Mouse (Mus musculus) midbrain, embryonic 13.5 days (tissue): ENCODE measurements at regions not wholly inside any gene's neighbourhood (a gene's known extent, or its start where the extent isn't known, plus 50 kb on each side); places are given as distances from the start of the nearest gene placed in this dataset.
"Not testable (repeated sequence)": the region's sequence is repeated elsewhere in the genome, so short reads cannot be mapped to it uniquely, and the experiment has no call there.

Experiments
- ATAC-seq: fragments of 200-750 bp; cut with Nextera tagmentation; 2 replicates; pipeline ENCODE4 v1.8.0; 2017; ENCODE audit warnings: mild to moderate bottlenecking, moderate TSS enrichment, moderate library complexity
- H3K27ac ChIP-seq: fragments of 300-500 bp; sonication (generic); 2 replicates; pipeline ENCODE4 v1.5.1; 2015; ENCODE audit warnings: inconsistent platforms, mild to moderate bottlenecking, moderate library complexity
- H3K27me3 ChIP-seq: fragments of 300-500 bp; sonication (generic); 2 replicates; pipeline ENCODE4 v1.6.1; 2015; ENCODE audit warnings: mild to moderate bottlenecking, inconsistent platforms
- H3K36me3 ChIP-seq: fragments of 300-500 bp; sonication (generic); 2 replicates; pipeline ENCODE4 v1.6.1; 2015; ENCODE audit warnings: mild to moderate bottlenecking, inconsistent platforms
- H3K4me1 ChIP-seq: fragments of 300-500 bp; sonication (generic); replicated peaks from 2 replicates; pipeline ENCODE4 v1.6.1; 2015; ENCODE audit warnings: inconsistent platforms
- H3K4me2 ChIP-seq: fragments of 300-500 bp; sonication (generic); replicated peaks from 2 replicates; pipeline ENCODE4 v1.6.1; 2015; ENCODE audit warnings: moderate library complexity, mild to moderate bottlenecking, inconsistent platforms
- H3K4me3 ChIP-seq: fragments of 300-500 bp; sonication (generic); replicated peaks from 2 replicates; pipeline ENCODE4 v1.5.1; 2015; ENCODE audit warnings: mild to moderate bottlenecking, inconsistent platforms
- H3K9ac ChIP-seq: fragments of 300-500 bp; sonication (generic); replicated peaks from 2 replicates; pipeline ENCODE4 v1.6.1; 2015; ENCODE audit warnings: mild to moderate bottlenecking, inconsistent platforms
- H3K9me3 ChIP-seq: fragments of 300-500 bp; sonication (generic); 2 replicates; pipeline ENCODE4 v1.6.1; 2016; ENCODE audit warnings: mild to moderate bottlenecking, inconsistent platforms
- whole genome bisulfite sequencing: fragments of 180-500 bp; shearing (Covaris S2); methylation state at CpG from one replicate; pipeline ENCODE4 v1.1.7; 2015; 5-methylcytosine and 5-hydroxymethylcytosine counted together

- Histone ChIP-seq H3K36me3 (no peaks in the 10 kb centered on the region), H3K4me3 (no peak overlapping the region), H3K4me1 (no peaks in the 10 kb centered on the region), H3K9me3 (no peaks in the 10 kb centered on the region), H3K27ac (no peak overlapping the region), H3K4me2 (no peak overlapping the region), H3K9ac (no peak overlapping the region), H3K27me3 (no peaks in the 10 kb centered on the region)
- ATAC-seq, result no peak
- WGBS, result 74% methylated on average over 4 of the region's 4 CpGs
These were observed 1406.2 kb upstream of the 1700008P02Rik start for GRCm38 (mm10) chr3:8026325-8027017.

- no peak for ATAC-seq
- no peaks in the 10 kb centered on the region for H3K36me3 ChIP-seq
These were observed 1402.4 kb upstream of the 1700008P02Rik start for GRCm38 (mm10) chr3:8022654-8023053.

GRCm38 (mm10) chr3:8017489-8017888, 1397.2 kb upstream of the 1700008P02Rik start:
- Histone ChIP-seq H3K4me2 (no peak overlapping the region), H3K4me1 (peaks cover 8% of the 10 kb centered on the region), H3K9ac (no peak overlapping the region), H3K36me3 (no peaks in the 10 kb centered on the region), H3K27me3 (no peaks in the 10 kb centered on the region), H3K4me3 (no peak overlapping the region), H3K9me3 (peaks cover 8% of the 10 kb centered on the region; the same call in 1 of the 2 replicates), H3K27ac (peak overlapping the region; percentile 44; the same call in 1 of the 2 replicates)
- no peak for ATAC-seq
- 79% methylated on average over 3 of the region's 3 CpGs for WGBS

More at GRCm38 (mm10) chr3:8022654-8023053, 1402.4 kb upstream of the 1700008P02Rik start:
- H3K27me3 ChIP-seq, result no peaks in the 10 kb centered on the region
- H3K4me2 ChIP-seq, result no peak overlapping the region
- peaks cover 8% of the 10 kb centered on the region; the same call in 1 of the 2 replicates for H3K9me3 ChIP-seq
- 0 out of 2 replicates have a peak, but pooled peaks cover under 1% of the 10 kb centered on the region for H3K4me1 ChIP-seq
- H3K27ac ChIP-seq, result no peak overlapping the region
- no peak overlapping the region for H3K9ac ChIP-seq
- H3K4me3 ChIP-seq, result no peak overlapping the region
- WGBS, result 91% methylated on average over 10 of the region's 10 CpGs

GRCm38 (mm10) chr3:8016945-8017344, 1396.7 kb upstream of the 1700008P02Rik start:
- Histone ChIP-seq H3K27me3 (no peaks in the 10 kb centered on the region), H3K27ac (peak overlapping the region; percentile 59), H3K4me3 (no peak overlapping the region), H3K36me3 (no peaks in the 10 kb centered on the region), H3K4me2 (no peak overlapping the region), H3K4me1 (peaks cover 8% of the 10 kb centered on the region), H3K9ac (no peak overlapping the region), H3K9me3 (peaks cover 8% of the 10 kb centered on the region; the same call in 1 of the 2 replicates)
- peak; percentile 94 for ATAC-seq

- Histone ChIP-seq H3K4me1 (no peaks in the 10 kb centered on the region), H3K9ac (no peak overlapping the region), H3K27me3 (no peaks in the 10 kb centered on the region), H3K4me2 (no peak overlapping the region), H3K36me3 (no peaks in the 10 kb centered on the region), H3K27ac (no peak overlapping the region), H3K4me3 (no peak overlapping the region), H3K9me3 (no peaks in the 10 kb centered on the region)
- 90% methylated on average over 4 of the region's 4 CpGs for WGBS
- ATAC-seq, result no peak
These were observed 1389.7 kb upstream of the 1700008P02Rik start for GRCm38 (mm10) chr3:8009966-8010365.

- no peaks in the 10 kb centered on the region for H3K4me1 ChIP-seq
- H3K4me2 ChIP-seq, result no peak overlapping the region
- no peak overlapping the region for H3K9ac ChIP-seq
- no peak overlapping the region for H3K4me3 ChIP-seq
- H3K27me3 ChIP-seq, result no peaks in the 10 kb centered on the region
- no peaks in the 10 kb centered on the region for H3K36me3 ChIP-seq
- H3K9me3 ChIP-seq, result no peaks in the 10 kb centered on the region
- H3K27ac ChIP-seq, result no peak overlapping the region
- WGBS, result 84% methylated on average over 10 of the region's 10 CpGs
- no peak for ATAC-seq
These were observed 1386.6 kb upstream of the 1700008P02Rik start for GRCm38 (mm10) chr3:8006708-8007395.

GRCm38 (mm10) chr3:8006273-8006672, 1386.0 kb upstream of the 1700008P02Rik start:
- WGBS, result 78% methylated on average over 5 of the region's 5 CpGs
- Histone ChIP-seq H3K9me3 (no peaks in the 10 kb centered on the region), H3K9ac (no peak overlapping the region), H3K4me2 (no peak overlapping the region), H3K27ac (no peak overlapping the region), H3K36me3 (no peaks in the 10 kb centered on the region), H3K4me1 (no peaks in the 10 kb centered on the region), H3K4me3 (no peak overlapping the region), H3K27me3 (no peaks in the 10 kb centered on the region)
- no peak for ATAC-seq

- 77% methylated on average over 2 of the region's 2 CpGs for WGBS
- ATAC-seq, H3K4me2 ChIP-seq, H3K9me3 ChIP-seq, H3K4me3 ChIP-seq, H3K36me3 ChIP-seq, H3K9ac ChIP-seq, H3K4me1 ChIP-seq, H3K27ac ChIP-seq, H3K27me3 ChIP-seq: not testable (repeated sequence)
These were observed 1385.4 kb upstream of the 1700008P02Rik start for GRCm38 (mm10) chr3:8005684-8006083.

- H3K27me3 ChIP-seq, result no peaks in the 10 kb centered on the region
- no peak overlapping the region for H3K4me3 ChIP-seq
- H3K9ac ChIP-seq, result no peak overlapping the region
- no peak for ATAC-seq
- no peaks in the 10 kb centered on the region for H3K36me3 ChIP-seq
- WGBS, result 94% methylated on average over 1 of the region's 1 CpGs
- no peak overlapping the region for H3K4me2 ChIP-seq
- H3K27ac ChIP-seq, result no peak overlapping the region
- H3K4me1 ChIP-seq, result no peaks in the 10 kb centered on the region
- no peaks in the 10 kb centered on the region for H3K9me3 ChIP-seq
These were observed 1384.0 kb upstream of the 1700008P02Rik start for GRCm38 (mm10) chr3:8004271-8004670.

- no peaks in the 10 kb centered on the region for H3K36me3 ChIP-seq
- 89% methylated on average over 4 of the region's 4 CpGs for WGBS
- H3K9ac ChIP-seq, result no peak overlapping the region
- no peak overlapping the region for H3K27ac ChIP-seq
- no peak overlapping the region for H3K4me2 ChIP-seq
- H3K9me3 ChIP-seq, result no peaks in the 10 kb centered on the region
- no peaks in the 10 kb centered on the region for H3K27me3 ChIP-seq
- ATAC-seq, result no peak
- H3K4me1 ChIP-seq, result no peaks in the 10 kb centered on the region
- no peak overlapping the region for H3K4me3 ChIP-seq
These were observed 1380.8 kb upstream of the 1700008P02Rik start for GRCm38 (mm10) chr3:8001027-8001426.

- WGBS, result 94% methylated on average over 2 of the region's 2 CpGs
- ATAC-seq, result no peak
These were observed 1372.1 kb upstream of the 1700008P02Rik start for GRCm38 (mm10) chr3:7992322-7992721.

GRCm38 (mm10) chr3:7973287-7973686, 1353.0 kb upstream of the 1700008P02Rik start:
- no peaks in the 10 kb centered on the region for H3K36me3 ChIP-seq
- H3K4me2 ChIP-seq, result no peak overlapping the region
- H3K9me3 ChIP-seq, result no peaks in the 10 kb centered on the region
- H3K27ac ChIP-seq, result no peak overlapping the region
- no peaks in the 10 kb centered on the region for H3K4me1 ChIP-seq
- ATAC-seq, result no peak
- no peak overlapping the region for H3K4me3 ChIP-seq
- no peak overlapping the region for H3K9ac ChIP-seq
- WGBS, result 69% methylated on average over 3 of the region's 3 CpGs
- H3K27me3 ChIP-seq, result no peaks in the 10 kb centered on the region

More at GRCm38 (mm10) chr3:7992322-7992721, 1372.1 kb upstream of the 1700008P02Rik start:
- no peak overlapping the region for H3K4me2 ChIP-seq
- no peak overlapping the region for H3K4me3 ChIP-seq
- no peaks in the 10 kb centered on the region for H3K9me3 ChIP-seq
- no peak overlapping the region for H3K9ac ChIP-seq
- no peak overlapping the region for H3K27ac ChIP-seq
- H3K4me1 ChIP-seq, result no peaks in the 10 kb centered on the region
- no peaks in the 10 kb centered on the region for H3K36me3 ChIP-seq
- H3K27me3 ChIP-seq, result no peaks in the 10 kb centered on the region
